Mouse (Mus musculus): ENCODE measurements around the gene Mapk12.

The Mapk12 gene

GRCm38 (mm10) chr15:89137378-89138045 lies 3.0 kb downstream of the Mapk12 start:
- no peak for DNase-seq

GRCm38 (mm10) chr15:89136461-89137155 lies 3.9 kb downstream of the Mapk12 start:
- no peak for DNase-seq

GRCm38 (mm10) chr15:89131316-89131715 lies 9.2 kb downstream of the Mapk12 start:
- DNase-seq = peak; percentile 21

- DNase-seq = no peak
Observed at GRCm38 (mm10) chr15:89130245-89130644, 10.3 kb downstream of the Mapk12 start.

- DNase-seq = peak; percentile 84
Observed at GRCm38 (mm10) chr15:89128382-89129350, 11.8 kb downstream of the Mapk12 start, which contains the start of gene Hdac10. Gene Hdac10 (minus strand): TSS chr15:89128700.

GRCm38 (mm10) chr15:89127364-89127940 lies 13.1 kb downstream of the Mapk12 start:
- DNase-seq = no peak

- no peak for DNase-seq
Observed at GRCm38 (mm10) chr15:89126622-89127021, 13.9 kb downstream of the Mapk12 start.

GRCm38 (mm10) chr15:89125351-89125750 lies 15.2 kb downstream of the Mapk12 start:
- DNase-seq = no peak

- DNase-seq = no peak
Observed at GRCm38 (mm10) chr15:89124312-89124711, 16.2 kb downstream of the Mapk12 start.

- DNase-seq = no peak
Observed at GRCm38 (mm10) chr15:89123595-89123994, 16.9 kb downstream of the Mapk12 start.

- DNase-seq = peak; percentile 95
Observed at GRCm38 (mm10) chr15:89122649-89123366, 17.7 kb downstream of the Mapk12 start, which contains the start of gene Tubgcp6. Gene Tubgcp6 (minus strand): TSS chr15:89123112.

- peak; percentile 19 for DNase-seq
Observed at GRCm38 (mm10) chr15:89118007-89118406, 22.5 kb downstream of the Mapk12 start.

GRCm38 (mm10) chr15:89110147-89110546 lies 30.4 kb downstream of the Mapk12 start:
- DNase-seq = no peak

- DNase-seq = no peak
Observed at GRCm38 (mm10) chr15:89106976-89107375, 33.5 kb downstream of the Mapk12 start.

- no peak for DNase-seq
Observed at GRCm38 (mm10) chr15:89106073-89106472, 34.4 kb downstream of the Mapk12 start.

- no peak for DNase-seq
Observed at GRCm38 (mm10) chr15:89104425-89104824, 36.1 kb downstream of the Mapk12 start.

GRCm38 (mm10) chr15:89103921-89104320 lies 36.6 kb downstream of the Mapk12 start:
- no peak for DNase-seq

GRCm38 (mm10) chr15:89102646-89103045 lies 37.9 kb downstream of the Mapk12 start:
- no peak for DNase-seq

GRCm38 (mm10) chr15:89100823-89101222 lies 39.7 kb downstream of the Mapk12 start:
- no peak for DNase-seq

- DNase-seq = no peak
Observed at GRCm38 (mm10) chr15:89098616-89099015, 41.9 kb downstream of the Mapk12 start.

- no peak for DNase-seq
Observed at GRCm38 (mm10) chr15:89097450-89097849, 43.1 kb downstream of the Mapk12 start.

GRCm38 (mm10) chr15:89092181-89092580 lies 48.3 kb downstream of the Mapk12 start:
- DNase-seq = no peak
